Mouse (Mus musculus) CH12.LX (cell line): ENCODE results near the gene Gm21915. TPM values are rescaled to one million over a fixed set of nuclear protein-coding genes. Genes with fewer than 3 reads are reported as not detected.

Experiments used
- DNase-seq: peaks from one replicate; pipeline ENCODE4 v3.0.0-alpha.2; 2013; ENCODE audit errors: extremely low read depth
- H3K27ac ChIP-seq: 2 replicates; pipeline ENCODE4 v1.5.1; 2012; ENCODE audit warnings: low read depth, mild to moderate bottlenecking, control low read depth, moderate library complexity; ENCODE audit not compliant: insufficient read depth
- H3K27me3 ChIP-seq: replicated peaks from 2 replicates; pipeline ENCODE3; 2012; ENCODE audit warnings: inconsistent platforms
- H3K36me3 ChIP-seq, 2 experiments: replicated peaks in 1 of 2; 2 replicates each; pipeline versions ENCODE3 to v1.6.1; 2012; ENCODE audit warnings: inconsistent platforms in 1 of 2, low read length in 1 of 2, mild to moderate bottlenecking in 1 of 2, mixed read lengths in 1 of 2, moderate library complexity in 1 of 2; ENCODE audit not compliant: control insufficient read depth in 1 of 2, insufficient read depth in 1 of 2
- H3K4me1 ChIP-seq, 2 experiments: 2 replicates each; pipeline ENCODE4 v1.6.1; 2012; ENCODE audit warnings: inconsistent platforms in 1 of 2, moderate library complexity in 1 of 2; ENCODE audit not compliant: insufficient read depth in 2 of 2, control insufficient read depth in 1 of 2
- H3K4me2 ChIP-seq: 2 replicates; pipeline ENCODE4 v1.6.1; 2012; ENCODE audit warnings: low read depth, mild to moderate bottlenecking, control low read depth; ENCODE audit not compliant: poor library complexity, insufficient read depth, severe bottlenecking
- H3K4me3 ChIP-seq, 3 experiments: fragments of 150-350 bp in 1 of 3; sonication (generic) in 1 of 3; replicated peaks in 1 of 3; 2 replicates each; pipeline versions ENCODE3 to v1.5.1; 2011 to 2012; ENCODE audit warnings: low read depth in 2 of 3, low read length in 2 of 3, mild to moderate bottlenecking in 2 of 3, moderate library complexity in 2 of 3, control low read depth in 1 of 3, improper control_type of control experiment in 1 of 3, inconsistent platforms in 1 of 3, mixed read lengths in 1 of 3; ENCODE audit not compliant: poor library complexity in 1 of 3
- H3K79me2 ChIP-seq: replicated peaks from 2 replicates; pipeline ENCODE4 v1.6.1; 2012; ENCODE audit warnings: mild to moderate bottlenecking, moderate library complexity; ENCODE audit not compliant: control insufficient read depth, poor library complexity, insufficient read depth, severe bottlenecking; ENCODE audit errors: extremely low read depth
- H3K9ac ChIP-seq: 2 replicates; pipeline ENCODE4 v1.6.1; 2012; ENCODE audit warnings: low read depth, mild to moderate bottlenecking, control low read depth, moderate library complexity; ENCODE audit not compliant: insufficient read depth
- H3K9me3 ChIP-seq: replicated peaks from 2 replicates; pipeline ENCODE3; 2012; ENCODE audit warnings: low read length, inconsistent platforms, mixed read lengths
- CHD2 ChIP-seq: IDR thresholded peaks from 2 replicates; pipeline ENCODE4 v1.6.1; 2011; ENCODE audit warnings: low read length, improper control_type of control experiment
- CTCF ChIP-seq, 2 experiments: IDR thresholded peaks in 1 of 2; conservative IDR thresholded peaks in 1 of 2; 2 replicates each; pipeline ENCODE4 v1.5.1; 2011 to 2012; ENCODE audit warnings: low read depth in 2 of 2, low read length in 2 of 2, improper control_type of control experiment in 1 of 2, inconsistent platforms in 1 of 2, mild to moderate bottlenecking in 1 of 2, moderate library complexity in 1 of 2
- E2F4 ChIP-seq: IDR thresholded peaks from 2 replicates; pipeline ENCODE4 v1.6.1; 2011; ENCODE audit warnings: low read depth, low read length, improper control_type of control experiment; ENCODE audit not compliant: insufficient replicate concordance
- ELF1 ChIP-seq: IDR thresholded peaks from 2 replicates; pipeline ENCODE4 v1.6.1; 2014; ENCODE audit warnings: low read depth, mild to moderate bottlenecking, inconsistent platforms, low read length, improper control_type of control experiment
- ETS1 ChIP-seq: conservative IDR thresholded peaks from 2 replicates; pipeline ENCODE4 v1.6.1; 2012; ENCODE audit warnings: low read depth, mild to moderate bottlenecking, inconsistent platforms, low read length, improper control_type of control experiment, moderate library complexity
- GABPA ChIP-seq: IDR thresholded peaks from 2 replicates; pipeline ENCODE4 v1.6.1; 2012; ENCODE audit warnings: low read depth, low read length, improper control_type of control experiment, inconsistent platforms; ENCODE audit not compliant: insufficient replicate concordance
- HCFC1 ChIP-seq: IDR thresholded peaks from 2 replicates; pipeline ENCODE4 v1.6.1; 2012; ENCODE audit warnings: low read depth, mild to moderate bottlenecking, inconsistent platforms, low read length, improper control_type of control experiment
- IRF4 ChIP-seq: IDR thresholded peaks from 2 replicates; pipeline ENCODE4 v1.6.1; 2014; ENCODE audit warnings: low read depth, mild to moderate bottlenecking, inconsistent platforms, low read length, improper control_type of control experiment
- JUN ChIP-seq: IDR thresholded peaks from 2 replicates; pipeline ENCODE4 v1.6.1; 2011; ENCODE audit warnings: low read depth, mild to moderate bottlenecking, low read length, improper control_type of control experiment, moderate library complexity; ENCODE audit not compliant: insufficient read depth
- JUND ChIP-seq: conservative IDR thresholded peaks from 2 replicates; pipeline ENCODE4 v1.6.1; 2011; ENCODE audit warnings: low read depth, low read length, improper control_type of control experiment
- KAT2A ChIP-seq: IDR thresholded peaks from 2 replicates; pipeline ENCODE4 v1.6.1; 2012; ENCODE audit warnings: low read length, improper control_type of control experiment, inconsistent platforms; ENCODE audit not compliant: insufficient replicate concordance
- MAFK ChIP-seq: IDR thresholded peaks from 2 replicates; pipeline ENCODE4 v1.6.1; 2011; ENCODE audit warnings: low read length, improper control_type of control experiment; ENCODE audit not compliant: insufficient replicate concordance
- MAX ChIP-seq: IDR thresholded peaks from 2 replicates; pipeline ENCODE4 v1.6.1; 2011; ENCODE audit warnings: low read length, improper control_type of control experiment
- MXI1 ChIP-seq: IDR thresholded peaks from 2 replicates; pipeline ENCODE4 v1.6.1; 2011; ENCODE audit warnings: mild to moderate bottlenecking, low read depth, low read length, improper control_type of control experiment
- MYC ChIP-seq: IDR thresholded peaks from 2 replicates; pipeline ENCODE4 v1.6.1; 2011; ENCODE audit warnings: low read depth, mild to moderate bottlenecking, improper control_type of control experiment, low read length
- NELFE ChIP-seq: IDR thresholded peaks from 2 replicates; pipeline ENCODE4 v1.6.1; 2011; ENCODE audit warnings: low read depth, low read length, improper control_type of control experiment
- NRF1 ChIP-seq: IDR thresholded peaks from 2 replicates; pipeline ENCODE4 v1.6.1; 2014; ENCODE audit warnings: low read depth, mild to moderate bottlenecking, inconsistent platforms, low read length, improper control_type of control experiment, moderate library complexity
- PAX5 ChIP-seq: IDR thresholded peaks from 2 replicates; pipeline ENCODE4 v1.6.1; 2012; ENCODE audit warnings: low read length, inconsistent platforms, mixed read lengths
- POLR2A ChIP-seq: IDR thresholded peaks from 2 replicates; pipeline ENCODE4 v1.6.1; 2011; ENCODE audit warnings: low read depth, mild to moderate bottlenecking, improper control_type of control experiment, low read length
- POLR2AphosphoS2 ChIP-seq: IDR thresholded peaks from 2 replicates; pipeline ENCODE4 v1.6.1; 2011; ENCODE audit warnings: low read depth, low read length, improper control_type of control experiment
- RAD21 ChIP-seq: IDR thresholded peaks from 2 replicates; pipeline ENCODE4 v1.6.1; 2011; ENCODE audit warnings: low read depth, mild to moderate bottlenecking, low read length, improper control_type of control experiment, moderate library complexity
- SMC3 ChIP-seq: IDR thresholded peaks from 2 replicates; pipeline ENCODE4 v1.6.1; 2011; ENCODE audit warnings: low read depth, low read length, improper control_type of control experiment
- TCF12 ChIP-seq: IDR thresholded peaks from 2 replicates; pipeline ENCODE4 v1.6.1; 2014; ENCODE audit warnings: low read depth, mild to moderate bottlenecking, inconsistent platforms, low read length, improper control_type of control experiment
- UBTF ChIP-seq: IDR thresholded peaks from 2 replicates; pipeline ENCODE4 v1.6.1; 2012; ENCODE audit warnings: low read depth, mild to moderate bottlenecking, inconsistent platforms, low read length, improper control_type of control experiment, moderate library complexity
- USF1 ChIP-seq: IDR thresholded peaks from 2 replicates; pipeline ENCODE4 v1.6.1; 2014; ENCODE audit warnings: low read depth, mild to moderate bottlenecking, inconsistent platforms, low read length, improper control_type of control experiment
- ZKSCAN1 ChIP-seq: IDR thresholded peaks from 2 replicates; pipeline ENCODE4 v1.6.1; 2012; ENCODE audit warnings: low read depth, inconsistent platforms, low read length, improper control_type of control experiment, borderline replicate concordance
- ZNF384 ChIP-seq: IDR thresholded peaks from 2 replicates; pipeline ENCODE4 v1.6.1; 2012; ENCODE audit warnings: low read depth, low read length, improper control_type of control experiment, inconsistent platforms
- dilution Hi-C: fragments of 300-500 bp; cut with MboI; formaldehyde crosslinking; loops from 2 replicates; pipeline ENCODE4 v1.14.3; 2020; ENCODE audit warnings: low sequenced_read_pairs; ENCODE audit not compliant: extremely low pct_unique_long_range_greater_than_20kb, extremely low pct_ligation_motif_present
- in situ Hi-C: fragments of 300-500 bp; cut with MboI; formaldehyde crosslinking; loops from 3 replicates; pipeline ENCODE4 v1.14.3; 2019; ENCODE audit warnings: low sequenced_read_pairs, low pct_ligation_motif_present, low pct_unique_long_range_greater_than_20kb, mixed read lengths
- polyA plus RNA-seq: library from polyadenylated mRNA; unstranded; fragments of >175 nt; gene quantifications from 2 replicates; pipeline ENCODE4 v1.2.1, GENCODE M21; 2012; ENCODE audit warnings: low read depth; ENCODE audit not compliant: insufficient read length
- total RNA-seq, 2 experiments: library from RNA; depleted of rRNA; stranded (reverse); fragments of 300-350 nt in 1 of 2; fragments of >200 nt in 1 of 2; gene quantifications; 2 replicates each; pipeline ENCODE4 v1.2.3; 2012 to 2014

Gene Gm21915
- total and polyA plus RNA-seq, 3 experiments = not detected

- dilution Hi-C loops = no loop called here
- Histone ChIP-seq H3K9me3 (peaks cover 2% of the 10 kb centered on the region), H3K27me3 (peaks cover 4% of the 10 kb centered on the region)
- no peak for TF ChIP-seq POLR2A
- no peak for TF ChIP-seq ELF1
- TF ChIP-seq PAX5 = no peak
- no peak for TF ChIP-seq SMC3
- TF ChIP-seq MXI1 = no peak
- TF ChIP-seq HCFC1 = no peak
- TF ChIP-seq MYC = no peak
- no peak for TF ChIP-seq ZKSCAN1
- TF ChIP-seq UBTF = no peak
- TF ChIP-seq USF1 = no peak
- TF ChIP-seq CHD2 = no peak
- TF ChIP-seq NELFE = no peak
- TF ChIP-seq, all 38 proteins: peak for 0
- Histone ChIP-seq H3K27ac (no peak overlapping the region), H3K36me3 (no peaks in the 10 kb centered on the region), H3K4me1 (no peaks in the 10 kb centered on the region), H3K4me3 (no peak overlapping the region), H3K4me2 (no peak overlapping the region), H3K79me2 (no peaks in the 10 kb centered on the region), H3K9ac (no peak overlapping the region)
- in situ Hi-C loops = no loop called here
- DNase-seq = no peak
Observed at GRCm38 (mm10) chr9:40709991-40710390, 39.6 kb downstream of the Gm21915 start.

DNA sequence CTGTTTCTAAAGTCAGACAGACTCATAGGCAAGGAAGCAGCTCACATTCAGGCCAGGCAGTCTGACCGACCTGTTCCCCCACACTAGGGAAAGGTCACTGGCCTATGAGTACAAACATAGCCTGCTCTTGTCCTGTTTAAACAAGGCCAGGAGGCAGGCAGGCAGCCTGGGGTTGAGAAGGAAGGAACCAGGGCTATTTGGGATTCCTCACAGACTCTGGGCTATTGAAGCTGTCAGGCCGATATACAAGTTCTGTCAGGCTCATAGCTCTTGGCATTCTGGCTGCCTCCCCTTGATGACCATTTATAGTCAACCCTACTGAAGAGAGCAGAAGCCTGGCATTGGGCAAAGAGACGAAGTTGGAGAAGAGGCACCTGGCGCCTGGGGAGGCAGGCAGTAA, 41.2 kb downstream of the Gm21915 start:
- no peak overlapping the region for H3K27ac ChIP-seq
- peaks cover 4% of the 10 kb centered on the region for H3K27me3 ChIP-seq
- peaks cover 2% of the 10 kb centered on the region for H3K9me3 ChIP-seq
- no peaks in the 10 kb centered on the region for H3K4me1 ChIP-seq
- no peak for TF ChIP-seq ZNF384
- no peak for TF ChIP-seq MAX
- TF ChIP-seq CTCF (conservative IDR thresholded peaks at IDR 0.05 in 1 of 2, IDR thresholded peaks at IDR 0.05 in 1 of 2; ENCODE audit: low read depth in 2 of 2, low read length in 2 of 2) = no peak
- TF ChIP-seq, all 38 proteins: peak for 0
- in situ Hi-C loops (no loop called here), dilution Hi-C loops (no loop called here)
- no peak overlapping the region for H3K4me2 ChIP-seq
- no peaks in the 10 kb centered on the region for H3K79me2 ChIP-seq
- no peaks in the 10 kb centered on the region for H3K36me3 ChIP-seq
- H3K4me3 ChIP-seq = no peak overlapping the region
- H3K9ac ChIP-seq = no peak overlapping the region
- no peak for DNase-seq

DNA sequence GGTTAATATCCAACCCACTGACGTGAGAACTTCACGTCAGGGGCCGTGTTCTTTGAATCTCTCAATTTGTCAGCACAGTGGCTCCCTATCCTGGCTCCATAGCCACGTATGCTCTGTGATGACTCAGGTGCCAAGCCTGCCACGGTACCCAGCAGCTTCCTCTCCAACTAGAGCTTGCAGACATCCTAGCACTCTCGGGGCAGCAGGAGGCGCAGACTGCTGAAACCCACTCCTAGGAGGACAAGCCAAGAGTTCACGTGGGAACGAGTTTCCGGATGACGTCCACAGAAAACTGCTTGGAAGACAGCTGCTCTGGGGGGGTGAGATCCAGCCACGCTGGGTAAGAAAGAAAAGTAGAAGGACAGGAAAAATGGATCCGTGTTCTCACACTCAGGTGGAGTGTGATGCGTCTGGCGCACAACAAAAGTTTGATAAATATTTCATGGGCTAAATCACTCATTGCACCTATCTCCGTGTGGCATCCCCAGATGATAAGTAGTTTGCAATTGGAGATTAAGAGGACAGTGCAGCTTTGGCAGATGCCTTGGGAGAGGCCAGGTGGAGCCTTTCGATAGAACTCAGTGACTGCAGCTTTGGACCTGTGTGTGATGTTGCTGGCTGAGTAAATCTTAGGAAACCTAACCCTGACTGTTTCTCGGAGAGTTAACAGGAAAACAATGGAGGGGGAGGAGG, 46.9 kb downstream of the Gm21915 start:
- H3K9me3 ChIP-seq = no peaks in the 10 kb centered on the region
- no peak overlapping the region for H3K9ac ChIP-seq
- H3K27ac ChIP-seq = no peak overlapping the region
- dilution Hi-C loops = no loop called here
- in situ Hi-C loops = no loop called here
- H3K36me3 ChIP-seq = no peaks in the 10 kb centered on the region
- no peak overlapping the region for H3K4me2 ChIP-seq
- H3K4me1 ChIP-seq = peaks cover 0 to 3% of the 10 kb centered on the region in 2 experiments; a peak in 2 of 4 replicates
- no peaks in the 10 kb centered on the region for H3K79me2 ChIP-seq
- DNase-seq = no peak
- no peak overlapping the region for H3K4me3 ChIP-seq
- H3K27me3 ChIP-seq = peaks cover 4% of the 10 kb centered on the region
- TF ChIP-seq ETS1 (no peak), TCF12 (no peak), NRF1 (no peak), JUN (no peak), MAFK (no peak), JUND (no peak), MYC (no peak), GABPA (no peak), KAT2A (no peak), POLR2AphosphoS2 (no peak), RAD21 (no peak), PAX5 (no peak), IRF4 (no peak), E2F4 (no peak), CTCF (conservative IDR thresholded peaks at IDR 0.05 in 1 of 2, IDR thresholded peaks at IDR 0.05 in 1 of 2; ENCODE audit: low read depth in 2 of 2, low read length in 2 of 2) (no peak), MAX (no peak)
